28 mouse cellular contexts compared by ENCODE assay signal in the genomic region with DNA sequence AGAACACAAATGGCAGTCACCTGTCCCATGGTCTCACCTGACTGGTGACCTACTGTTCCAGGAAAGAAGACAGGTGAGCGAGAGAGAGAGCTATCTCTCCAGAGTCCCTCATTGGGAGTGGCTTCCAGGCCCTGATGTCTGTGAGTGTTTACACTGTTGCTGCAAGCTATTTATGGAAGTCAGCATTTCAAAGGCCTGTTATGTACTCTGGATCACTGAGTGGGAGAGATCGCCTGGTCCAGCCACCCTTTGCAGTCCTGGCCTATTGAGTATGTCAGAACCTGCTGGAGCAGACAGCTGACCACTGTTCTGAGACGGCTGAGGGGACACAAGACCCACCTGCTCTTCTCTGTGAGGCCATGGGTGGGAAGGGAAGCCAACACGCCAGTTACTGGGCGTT.
DNase-seq lines count a peak whose midpoint lies in the region; ATAC-seq and TF ChIP-seq lines count a peak whose summit lies in the region.
"Had no signal": no experiment of that assay in that cellular context is flagged by ENCODE, and none has a peak within 500 bp of the region (broad histone marks: within the 10 kb centered on the region; RNA-seq: fewer than 3 reads in every experiment).

No protein-coding gene starts in this region.

- no peaks in the 10 kb centered on the region for H3K9me3 ChIP-seq in heart, embryonic 14.5 days (ENCODE audit: control insufficient read depth, low read length)
- H3K9me3 ChIP-seq in liver, embryonic 16.5 days (replicated peaks; ENCODE audit: control insufficient read depth, low read length): no peaks in the 10 kb centered on the region
- no peaks in the 10 kb centered on the region for H3K9me3 ChIP-seq in liver, embryonic 12.5 days (replicated peaks)
- no peaks in the 10 kb centered on the region for H3K9me3 ChIP-seq in midbrain, embryonic 16.5 days (replicated peaks; ENCODE audit: control insufficient read depth, low read length, poor library complexity, severe bottlenecking)
- H3K9me3 ChIP-seq: embryonic facial prominence, embryonic 12.5 days; forebrain, embryonic 10.5 days; hindbrain, embryonic 13.5 days; limb, embryonic 10.5 days; limb, embryonic 15.5 days; midbrain, embryonic 10.5 days; midbrain, embryonic 15.5 days; stomach, embryonic 15.5 days had no signal

- H3K4me2 ChIP-seq in heart, embryonic 14.5 days (ENCODE audit: low read length): no peak overlapping the region
- no peak overlapping the region for H3K4me2 ChIP-seq in liver, embryonic 16.5 days (ENCODE audit: low read depth, low read length)
- no peak overlapping the region for H3K4me2 ChIP-seq in liver, embryonic 12.5 days
- no peak overlapping the region for H3K4me2 ChIP-seq in midbrain, embryonic 16.5 days (ENCODE audit: low read length)
- H3K4me2 ChIP-seq: embryonic facial prominence, embryonic 12.5 days; hindbrain, embryonic 13.5 days; limb, embryonic 15.5 days; midbrain, embryonic 15.5 days; stomach, embryonic 15.5 days had no signal

- no peaks in the 10 kb centered on the region for H3K79me2 ChIP-seq in heart, adult 2 months (replicated peaks; ENCODE audit: control insufficient read depth, insufficient read depth, low read length)

- DNase-seq in heart, adult 2 months: no peak
- DNase-seq in heart, postnatal 4 days: no peak
- no peak for DNase-seq in heart, adult 8-10 months (ENCODE audit: low spot score)
- DNase-seq: adrenal gland, postnatal 14 days; cerebellum, adult 11 months; cerebellum, adult 9-10 months; cerebellum, postnatal 36 days; gastrocnemius, postnatal 10 days; kidney, adult 8-10 months; kidney, postnatal 4 days; right cerebral cortex, postnatal 25 days had no signal

- H3K9ac ChIP-seq in heart, adult 2 months (ENCODE audit: low read depth, low read length): no peak overlapping the region
- peak overlapping the region; percentile 41; the same call in 1 of the 2 replicates for H3K9ac ChIP-seq in heart, embryonic 14.5 days (ENCODE audit: low read length)
- no peak overlapping the region for H3K9ac ChIP-seq in liver, embryonic 16.5 days (ENCODE audit: low read depth, low read length)
- no peak overlapping the region for H3K9ac ChIP-seq in liver, embryonic 12.5 days
- H3K9ac ChIP-seq in midbrain, embryonic 16.5 days (ENCODE audit: low read depth, low read length): no peak overlapping the region
- H3K9ac ChIP-seq: embryonic facial prominence, embryonic 12.5 days; hindbrain, embryonic 13.5 days; limb, embryonic 15.5 days; liver, embryonic 14.5 days; midbrain, embryonic 15.5 days; stomach, embryonic 15.5 days had no signal

- no peaks in the 10 kb centered on the region; the same call in 1 of the 2 replicates for H3K4me1 ChIP-seq in heart, adult 2 months (ENCODE audit: control insufficient read depth, insufficient read depth, low read length)
- H3K4me1 ChIP-seq in heart, embryonic 14.5 days (ENCODE audit: control insufficient read depth in 2 of 2, insufficient read depth in 2 of 2, low read length in 2 of 2): peaks cover 10 to 24% of the 10 kb centered on the region in 2 experiments; a peak in 3 of 4 replicates
- H3K4me1 ChIP-seq in liver, embryonic 16.5 days (ENCODE audit: control insufficient read depth, low read depth, low read length): no peaks in the 10 kb centered on the region
- no peaks in the 10 kb centered on the region for H3K4me1 ChIP-seq in liver, embryonic 12.5 days
- H3K4me1 ChIP-seq in midbrain, embryonic 16.5 days (ENCODE audit: control insufficient read depth, insufficient read depth, low read length): no peaks in the 10 kb centered on the region
- H3K4me1 ChIP-seq: embryonic facial prominence, embryonic 12.5 days; forebrain, embryonic 10.5 days; hindbrain, embryonic 13.5 days; limb, embryonic 15.5 days; midbrain, embryonic 10.5 days; midbrain, embryonic 15.5 days; stomach, embryonic 15.5 days had no signal

- no peak for TF ChIP-seq POLR2A in heart, adult 2 months (IDR thresholded peaks at IDR 0.05; ENCODE audit: insufficient read depth, low read depth, low read length)

- no peak for TF ChIP-seq EP300 in heart, adult 2 months (IDR thresholded peaks at IDR 0.05; ENCODE audit: insufficient read depth, low read depth, low read length)

- intact Hi-C loops in heart, adult 2 months (cut with DNase I): no loop called here

- peak overlapping the region; percentile 21 for H3K27ac ChIP-seq in heart, adult 2 months
- peak overlapping the region; percentile 69 to 82 for H3K27ac ChIP-seq in heart, embryonic 14.5 days (replicated peaks in 1 of 2; ENCODE audit: control insufficient read depth in 1 of 2, insufficient read depth in 1 of 2, low read depth in 2 of 2, low read length in 2 of 2)
- H3K27ac ChIP-seq in liver, embryonic 16.5 days (ENCODE audit: low read length): no peak overlapping the region
- no peak overlapping the region for H3K27ac ChIP-seq in liver, embryonic 12.5 days
- H3K27ac ChIP-seq in midbrain, embryonic 16.5 days (ENCODE audit: low read length): no peak overlapping the region
- H3K27ac ChIP-seq: embryonic facial prominence, embryonic 12.5 days; forebrain, embryonic 10.5 days; hindbrain, embryonic 13.5 days; kidney, postnatal 0 days; limb, embryonic 10.5 days; limb, embryonic 15.5 days; liver, embryonic 14.5 days; midbrain, embryonic 10.5 days; midbrain, embryonic 15.5 days; stomach, embryonic 15.5 days had no signal

- no peak for TF ChIP-seq CTCF in heart, adult 2 months (IDR thresholded peaks at IDR 0.05)

- WGBS in heart, adult 2 months: 75% methylated on average over 5 of the region's 5 CpGs
- WGBS in heart, embryonic 14.5 days: 55% methylated on average over 5 of the region's 5 CpGs
- WGBS in liver, embryonic 16.5 days (ENCODE audit: insufficient replicate concordance): 55% methylated on average over 5 of the region's 5 CpGs
- WGBS in liver, embryonic 12.5 days (ENCODE audit: insufficient replicate concordance): 75% methylated on average over 5 of the region's 5 CpGs
- WGBS in midbrain, embryonic 16.5 days: 91% methylated on average over 5 of the region's 5 CpGs

- no peak overlapping the region for H3K4me3 ChIP-seq in heart, adult 2 months
- H3K4me3 ChIP-seq in heart, embryonic 14.5 days (ENCODE audit: control insufficient read depth in 1 of 2, insufficient read depth in 1 of 2, low read depth in 1 of 2, low read length in 2 of 2): no peak overlapping the region
- H3K4me3 ChIP-seq in liver, embryonic 16.5 days (ENCODE audit: low read depth, low read length): no peak overlapping the region
- H3K4me3 ChIP-seq in liver, embryonic 12.5 days: no peak overlapping the region
- no peak overlapping the region for H3K4me3 ChIP-seq in midbrain, embryonic 16.5 days (ENCODE audit: low read depth, low read length)
- H3K4me3 ChIP-seq: embryonic facial prominence, embryonic 12.5 days; forebrain, embryonic 10.5 days; hindbrain, embryonic 13.5 days; limb, embryonic 10.5 days; limb, embryonic 15.5 days; midbrain, embryonic 10.5 days; midbrain, embryonic 15.5 days; stomach, embryonic 15.5 days had no signal

- no peak for ATAC-seq in heart, embryonic 14.5 days (ENCODE audit: insufficient number of reproducible peaks, insufficient read depth, low FRiP score, low read depth)
- peak; percentile 41; the same call in 1 of the 2 replicates for ATAC-seq in liver, embryonic 16.5 days (ENCODE audit: low read depth)
- ATAC-seq in liver, embryonic 12.5 days: no peak
- ATAC-seq in midbrain, embryonic 16.5 days: no peak
- ATAC-seq: CD4-positive, CD25-positive, alpha-beta regulatory T cell, adult 4 months; forebrain, embryonic 16.5 days; intestine, embryonic 16.5 days; midbrain, embryonic 15.5 days had no signal

- H3K27me3 ChIP-seq in heart, adult 2 months (ENCODE audit: control insufficient read depth, insufficient read depth, low read length): no peaks in the 10 kb centered on the region
- no peaks in the 10 kb centered on the region for H3K27me3 ChIP-seq in heart, embryonic 14.5 days (ENCODE audit: control insufficient read depth, insufficient read depth, low read length)
- H3K27me3 ChIP-seq in liver, embryonic 16.5 days (ENCODE audit: control insufficient read depth, insufficient read depth, low read depth, low read length): no peaks in the 10 kb centered on the region
- no peaks in the 10 kb centered on the region for H3K27me3 ChIP-seq in liver, embryonic 12.5 days (replicated peaks)
- no peaks in the 10 kb centered on the region for H3K27me3 ChIP-seq in midbrain, embryonic 16.5 days (ENCODE audit: control insufficient read depth, insufficient read depth, low read depth, low read length)
- H3K27me3 ChIP-seq: embryonic facial prominence, embryonic 12.5 days; hindbrain, embryonic 13.5 days; limb, embryonic 15.5 days; midbrain, embryonic 15.5 days; stomach, embryonic 15.5 days had no signal

- H3K36me3 ChIP-seq in heart, adult 2 months (ENCODE audit: control insufficient read depth, insufficient read depth, low read length): no peaks in the 10 kb centered on the region
- peaks cover 96% of the 10 kb centered on the region for H3K36me3 ChIP-seq in heart, embryonic 14.5 days (ENCODE audit: control insufficient read depth, insufficient read depth, low read length)
- H3K36me3 ChIP-seq in liver, embryonic 16.5 days (ENCODE audit: control insufficient read depth, insufficient read depth): no peaks in the 10 kb centered on the region; the same call in 1 of the 2 replicates
- H3K36me3 ChIP-seq in liver, embryonic 12.5 days: peaks cover 70% of the 10 kb centered on the region
- H3K36me3 ChIP-seq in midbrain, embryonic 16.5 days (ENCODE audit: control insufficient read depth, insufficient read depth, low read length): peaks cover 55% of the 10 kb centered on the region

Comparison
In these comparisons a context has a peak if more than half of its experiments do, and no peak if none do; other contexts are left out.
1. H3K27ac ChIP-seq: peak in heart, adult 2 months (single experiment) and heart, embryonic 14.5 days (2 of 2); none in liver, embryonic 16.5 days (single experiment), liver, embryonic 12.5 days (single experiment) and midbrain, embryonic 16.5 days (single experiment).